Mouse (Mus musculus) stomach, embryonic 16.5 days (tissue): Measurements from ENCODE around the gene Trp53. TPM values are rescaled to one million over a fixed set of nuclear protein-coding genes. Genes with fewer than 3 reads are reported as not detected.

Experiments used
- ATAC-seq: fragments of 200-750 bp; cut with Nextera tagmentation; 2 replicates; pipeline ENCODE4 v1.8.0; 2017; ENCODE audit warnings: moderate number of reproducible peaks, moderate TSS enrichment; ENCODE audit not compliant: insufficient read depth, low FRiP score
- H3K27ac ChIP-seq: fragments of 300-500 bp; sonication (generic); 2 replicates; pipeline ENCODE4 v1.5.1; 2014; ENCODE audit warnings: low read length
- H3K27me3 ChIP-seq: fragments of 300-500 bp; sonication (generic); 2 replicates; pipeline ENCODE4 v1.6.1; 2014; ENCODE audit warnings: low read length, control low read depth, mixed read lengths; ENCODE audit not compliant: control insufficient read depth, insufficient read depth
- H3K36me3 ChIP-seq: fragments of 300-500 bp; sonication (generic); 2 replicates; pipeline ENCODE4 v1.6.1; 2014; ENCODE audit warnings: low read length; ENCODE audit not compliant: control insufficient read depth, insufficient read depth
- H3K4me1 ChIP-seq: fragments of 300-500 bp; sonication (generic); 2 replicates; pipeline ENCODE4 v1.6.1; 2014; ENCODE audit warnings: low read length, control low read depth, mixed read lengths; ENCODE audit not compliant: control insufficient read depth, insufficient read depth
- H3K4me2 ChIP-seq: fragments of 300-500 bp; sonication (generic); 2 replicates; pipeline ENCODE4 v1.6.1; 2014; ENCODE audit warnings: low read depth, low read length, mixed read lengths
- H3K4me3 ChIP-seq: fragments of 300-500 bp; sonication (generic); replicated peaks from 2 replicates; pipeline ENCODE4 v1.5.1; 2014; ENCODE audit warnings: mild to moderate bottlenecking, low read length
- H3K9ac ChIP-seq: fragments of 300-500 bp; sonication (generic); 2 replicates; pipeline ENCODE4 v1.6.1; 2014; ENCODE audit warnings: low read length
- H3K9me3 ChIP-seq: fragments of 300-500 bp; sonication (generic); replicated peaks from 2 replicates; pipeline ENCODE4 v1.6.1; 2016; ENCODE audit warnings: low read length, control low read depth; ENCODE audit not compliant: control insufficient read depth
- WGBS: fragments of 180-500 bp; shearing (Covaris S2); extraction: QIAGEN DNeasy Blood & Tissue Kit; methylation state at CpG from one replicate; pipeline ENCODE4 v1.1.7; 2014; 5-methylcytosine and 5-hydroxymethylcytosine counted together
- polyA plus RNA-seq: library from polyadenylated mRNA; unstranded; fragments of >200 nt; fragmentation: Nextera tagmentation; extraction: Ambion mirVana; gene quantifications from 2 replicates; pipeline ENCODE4 v1.2.1, GENCODE M21; 2015

The Trp53 gene
- polyA plus RNA-seq, 1 experiment from 2014 or later = 118 TPM

GRCm38 (mm10) chr11:69589207-69589834 lies 9.2 kb downstream of the Trp53 start:
- Histone ChIP-seq H3K9ac (no peak overlapping the region), H3K36me3 (peaks cover 12% of the 10 kb centered on the region; the same call in 1 of the 2 replicates), H3K9me3 (no peaks in the 10 kb centered on the region), H3K27ac (no peak overlapping the region), H3K4me2 (no peak overlapping the region), H3K27me3 (no peaks in the 10 kb centered on the region), H3K4me3 (no peak overlapping the region), H3K4me1 (peaks cover 3% of the 10 kb centered on the region; the same call in 1 of the 2 replicates)
- ATAC-seq = no peak
- WGBS = 85% methylated on average over 22 of the region's 22 CpGs

- ATAC-seq = no peak
- Histone ChIP-seq H3K27ac (no peak overlapping the region), H3K4me2 (no peak overlapping the region), H3K36me3 (peaks cover 12% of the 10 kb centered on the region; the same call in 1 of the 2 replicates), H3K9ac (no peak overlapping the region), H3K9me3 (no peaks in the 10 kb centered on the region), H3K27me3 (no peaks in the 10 kb centered on the region), H3K4me1 (no peaks in the 10 kb centered on the region), H3K4me3 (no peak overlapping the region)
- WGBS = 89% methylated on average over 8 of the region's 8 CpGs
Measured at GRCm38 (mm10) chr11:69590622-69591021, 10.5 kb downstream of the Trp53 start.

GRCm38 (mm10) chr11:69591424-69591823 lies 11.3 kb downstream of the Trp53 start:
- no peak overlapping the region for H3K27ac ChIP-seq
- H3K36me3 ChIP-seq = peaks cover 12% of the 10 kb centered on the region; the same call in 1 of the 2 replicates
- H3K4me1 ChIP-seq = no peaks in the 10 kb centered on the region
- WGBS = 79% methylated on average over 3 of the region's 3 CpGs
- no peaks in the 10 kb centered on the region for H3K27me3 ChIP-seq
- no peaks in the 10 kb centered on the region for H3K9me3 ChIP-seq
- no peak overlapping the region for H3K4me3 ChIP-seq
- H3K4me2 ChIP-seq = no peak overlapping the region
- no peak overlapping the region for H3K9ac ChIP-seq
- ATAC-seq = no peak

GRCm38 (mm10) chr11:69591899-69592637 lies 11.9 kb downstream of the Trp53 start:
- H3K9ac ChIP-seq = no peak overlapping the region; the same call in 1 of the 2 replicates
- WGBS = 73% methylated on average over 7 of the region's 7 CpGs
- H3K4me3 ChIP-seq = no peak overlapping the region
- ATAC-seq = no peak
- H3K4me1 ChIP-seq = no peaks in the 10 kb centered on the region
- H3K27me3 ChIP-seq = no peaks in the 10 kb centered on the region
- no peaks in the 10 kb centered on the region for H3K9me3 ChIP-seq
- H3K27ac ChIP-seq = no peak overlapping the region
- H3K36me3 ChIP-seq = peaks cover 8% of the 10 kb centered on the region; the same call in 1 of the 2 replicates
- no peak overlapping the region for H3K4me2 ChIP-seq

- H3K36me3 ChIP-seq = peaks cover 8% of the 10 kb centered on the region; the same call in 1 of the 2 replicates
- no peak overlapping the region for H3K4me3 ChIP-seq
- H3K4me1 ChIP-seq = no peaks in the 10 kb centered on the region
- H3K27ac ChIP-seq = no peak overlapping the region
- no peak overlapping the region for H3K4me2 ChIP-seq
- no peak for ATAC-seq
- H3K27me3 ChIP-seq = no peaks in the 10 kb centered on the region
- WGBS = 82% methylated on average over 4 of the region's 4 CpGs
- H3K9me3 ChIP-seq = no peaks in the 10 kb centered on the region
- H3K9ac ChIP-seq = no peak overlapping the region
Measured at GRCm38 (mm10) chr11:69592799-69593198, 12.6 kb downstream of the Trp53 start.

- Histone ChIP-seq H3K36me3 (peaks cover 3% of the 10 kb centered on the region; the same call in 1 of the 2 replicates), H3K9me3 (no peaks in the 10 kb centered on the region), H3K27ac (no peak overlapping the region), H3K4me3 (no peak overlapping the region), H3K4me1 (peaks cover 3% of the 10 kb centered on the region; the same call in 1 of the 2 replicates), H3K27me3 (no peaks in the 10 kb centered on the region), H3K9ac (no peak overlapping the region), H3K4me2 (no peak overlapping the region)
- no peak for ATAC-seq
- WGBS = 93% methylated on average over 6 of the region's 6 CpGs
Measured at GRCm38 (mm10) chr11:69594853-69595252, 14.7 kb downstream of the Trp53 start.

GRCm38 (mm10) chr11:69599436-69599835 lies 19.3 kb downstream of the Trp53 start:
- Histone ChIP-seq H3K4me1 (peaks cover 29% of the 10 kb centered on the region), H3K36me3 (no peaks in the 10 kb centered on the region), H3K4me2 (peak overlapping the region; percentile 20; the same call in 1 of the 2 replicates), H3K27ac (no peak overlapping the region), H3K27me3 (peaks cover 4% of the 10 kb centered on the region; the same call in 1 of the 2 replicates), H3K9me3 (no peaks in the 10 kb centered on the region), H3K4me3 (no peak overlapping the region), H3K9ac (no peak overlapping the region)
- no peak for ATAC-seq
- WGBS = 11% methylated on average over 9 of the region's 9 CpGs

DNA sequence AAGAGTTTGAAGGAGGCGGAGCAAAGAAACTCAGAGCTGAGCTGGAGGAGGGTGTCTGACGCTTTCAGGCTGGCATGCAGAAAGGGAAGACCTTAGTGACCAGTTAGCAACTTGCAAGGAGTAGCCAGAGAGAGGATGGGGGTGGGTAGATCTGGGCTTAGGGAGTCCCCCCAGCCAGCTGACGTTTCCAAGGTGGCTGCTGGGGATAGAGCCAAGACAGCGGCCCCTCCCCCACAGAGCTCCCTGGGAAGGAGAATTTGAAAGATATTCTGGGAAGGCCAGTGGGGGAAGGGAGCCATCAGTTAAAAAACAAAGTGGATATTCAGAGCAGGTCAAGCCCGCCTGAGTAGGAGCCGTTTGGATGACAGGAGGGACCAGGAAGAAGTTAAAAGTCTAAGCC lies 19.9 kb downstream of the Trp53 start:
- Histone ChIP-seq H3K27ac (peak overlapping the region; percentile 54), H3K4me2 (peak overlapping the region; percentile 20; the same call in 1 of the 2 replicates), H3K4me3 (no peak overlapping the region), H3K27me3 (peaks cover 5% of the 10 kb centered on the region; the same call in 1 of the 2 replicates), H3K9ac (no peak overlapping the region), H3K36me3 (no peaks in the 10 kb centered on the region), H3K4me1 (peaks cover 34% of the 10 kb centered on the region), H3K9me3 (no peaks in the 10 kb centered on the region)
- ATAC-seq = peak; percentile 67; the same call in 1 of the 2 replicates
- 14% methylated on average over 6 of the region's 6 CpGs for WGBS

DNA sequence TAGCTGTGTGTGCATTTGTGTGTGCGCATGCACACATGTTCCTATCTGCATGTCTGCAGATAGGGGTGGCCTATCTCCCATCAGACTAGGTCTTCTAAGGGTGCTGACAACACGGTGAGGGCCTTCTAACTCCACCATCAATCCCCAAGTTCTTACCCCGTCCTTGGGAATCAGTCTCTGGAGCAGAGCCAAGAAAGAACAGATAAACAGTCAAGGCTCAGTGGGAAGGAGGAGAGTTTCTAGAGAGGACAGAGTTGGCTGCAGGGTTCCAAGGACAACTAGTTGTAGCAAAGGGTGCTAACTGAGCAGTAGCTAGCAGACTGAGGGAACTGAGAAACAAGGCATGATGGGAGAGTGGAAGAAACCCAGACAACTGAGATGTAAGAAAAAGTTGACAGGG lies 21.6 kb downstream of the Trp53 start:
- Histone ChIP-seq H3K36me3 (no peaks in the 10 kb centered on the region), H3K9ac (no peak overlapping the region), H3K4me1 (peaks cover 41% of the 10 kb centered on the region)

More for the DNA sequence above, 21.6 kb downstream of the Trp53 start:
- ATAC-seq = no peak
- Histone ChIP-seq H3K4me3 (no peak overlapping the region), H3K4me2 (no peak overlapping the region), H3K27ac (no peak overlapping the region), H3K27me3 (peaks cover 5% of the 10 kb centered on the region; the same call in 1 of the 2 replicates), H3K9me3 (no peaks in the 10 kb centered on the region)
- 51% methylated on average over 3 of the region's 3 CpGs for WGBS
